Mouse (Mus musculus) embryonic facial prominence, embryonic 13.5 days (tissue): Measurements from ENCODE around the gene Tcaf1. TPM values are rescaled to one million over a fixed set of nuclear protein-coding genes. Genes with fewer than 3 reads are reported as not detected.

Experiments
- ATAC-seq: fragments of 200-750 bp; cut with Nextera tagmentation; 2 replicates; pipeline ENCODE4 v1.8.0; 2017; ENCODE audit warnings: low read depth; ENCODE audit not compliant: insufficient number of reproducible peaks, insufficient read depth, low FRiP score, low TSS enrichment
- H3K27ac ChIP-seq: fragments of 300-500 bp; sonication (generic); 2 replicates; pipeline ENCODE4 v1.5.1; 2015; ENCODE audit warnings: moderate library complexity, mild to moderate bottlenecking, inconsistent platforms
- H3K27me3 ChIP-seq: fragments of 300-500 bp; sonication (generic); 2 replicates; pipeline ENCODE4 v1.6.1; 2015; ENCODE audit warnings: mild to moderate bottlenecking, inconsistent platforms
- H3K36me3 ChIP-seq: fragments of 300-500 bp; sonication (generic); 2 replicates; pipeline ENCODE4 v1.6.1; 2015; ENCODE audit warnings: mild to moderate bottlenecking, inconsistent platforms
- H3K4me1 ChIP-seq: fragments of 300-500 bp; sonication (generic); 2 replicates; pipeline ENCODE4 v1.6.1; 2015; ENCODE audit warnings: inconsistent platforms
- H3K4me2 ChIP-seq: fragments of 300-500 bp; sonication (generic); 2 replicates; pipeline ENCODE4 v1.6.1; 2015; ENCODE audit warnings: moderate library complexity, mild to moderate bottlenecking, inconsistent platforms
- H3K4me3 ChIP-seq: fragments of 300-500 bp; sonication (generic); 2 replicates; pipeline ENCODE4 v1.5.1; 2015; ENCODE audit warnings: mild to moderate bottlenecking, inconsistent platforms
- H3K9ac ChIP-seq: fragments of 300-500 bp; sonication (generic); 2 replicates; pipeline ENCODE4 v1.6.1; 2015; ENCODE audit warnings: mild to moderate bottlenecking, inconsistent platforms
- H3K9me3 ChIP-seq: fragments of 300-500 bp; sonication (generic); 2 replicates; pipeline ENCODE4 v1.6.1; 2016; ENCODE audit warnings: inconsistent platforms
- WGBS: fragments of 180-500 bp; shearing (Covaris S2); methylation state at CpG from one replicate; pipeline ENCODE4 v1.1.7; 2015; ENCODE audit warnings: mixed read lengths; 5-methylcytosine and 5-hydroxymethylcytosine counted together
- polyA plus RNA-seq: library from polyadenylated mRNA; unstranded; fragments of >200 nt; fragmentation: Nextera tagmentation; extraction: Ambion mirVana; gene quantifications from 2 replicates; pipeline ENCODE4 v1.2.1, GENCODE M21; 2015

Tcaf1 gene
- polyA plus RNA-seq = 75.6 and 81.9 TPM in 2 replicates

DNA sequence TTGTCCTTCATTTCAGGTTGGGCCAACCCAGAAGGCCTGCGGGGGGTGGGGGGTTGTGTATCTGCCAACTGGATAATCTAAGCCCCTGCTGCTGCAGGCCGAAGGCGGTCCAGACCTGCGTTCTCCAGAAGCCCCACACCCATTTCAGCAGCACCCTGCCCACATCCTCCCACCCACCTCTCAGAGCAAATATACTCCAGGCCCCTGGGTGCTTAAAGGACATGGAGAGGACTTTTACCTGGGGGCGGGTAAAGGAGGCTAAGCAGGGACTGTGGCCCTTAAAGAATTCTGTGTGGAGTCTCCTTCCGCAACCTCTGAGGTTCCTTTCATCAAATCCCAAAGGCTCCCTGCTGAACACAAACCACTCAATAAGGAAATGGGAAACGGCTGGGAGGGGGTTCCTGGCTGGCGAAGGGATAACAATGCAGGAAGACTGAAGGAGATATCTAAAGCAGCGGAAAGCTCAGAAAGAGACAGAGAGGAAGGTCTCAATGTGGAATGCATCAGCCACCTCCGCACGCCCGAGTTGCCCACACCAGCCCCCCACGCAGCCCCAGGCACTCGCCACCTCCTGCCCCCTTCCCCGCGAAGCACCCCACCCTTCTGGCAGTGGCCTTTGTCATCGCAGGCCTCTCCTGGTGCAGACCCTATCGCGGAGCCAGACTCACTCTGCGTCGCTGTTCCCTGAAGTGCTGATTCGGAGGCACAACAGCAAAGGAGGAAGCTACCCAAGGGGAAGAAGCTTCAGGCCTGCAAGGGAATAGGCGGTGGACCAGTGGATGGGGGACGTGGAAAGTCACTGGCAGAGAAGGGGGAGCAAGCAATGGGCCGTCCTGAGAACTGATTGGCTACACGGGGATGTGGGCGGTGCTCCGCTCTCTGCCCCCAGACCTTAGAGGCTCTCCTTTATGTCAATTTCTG lies at the start of gene Tcaf1:
Gene Tcaf1, minus strand, starts transcription at position 798 of the 921 bp plus-strand sequence.
- WGBS = under 1% methylated on average over 26 of the region's 28 CpGs
- H3K27ac ChIP-seq = peak within 1 kb of the TSS; percentile 87
- peak within 1 kb of the TSS; percentile 82 for H3K4me3 ChIP-seq
- peaks cover 10% of the 10 kb centered on the region for H3K4me1 ChIP-seq
- peak within 1 kb of the TSS; percentile 88 for H3K9ac ChIP-seq
- H3K9me3 ChIP-seq = no peaks in the 10 kb centered on the region
- no peaks in the 10 kb centered on the region for H3K27me3 ChIP-seq
- ATAC-seq = peak; percentile 97
- peak within 1 kb of the TSS; percentile 71 for H3K4me2 ChIP-seq
- no peaks in the 10 kb centered on the region for H3K36me3 ChIP-seq

DNA sequence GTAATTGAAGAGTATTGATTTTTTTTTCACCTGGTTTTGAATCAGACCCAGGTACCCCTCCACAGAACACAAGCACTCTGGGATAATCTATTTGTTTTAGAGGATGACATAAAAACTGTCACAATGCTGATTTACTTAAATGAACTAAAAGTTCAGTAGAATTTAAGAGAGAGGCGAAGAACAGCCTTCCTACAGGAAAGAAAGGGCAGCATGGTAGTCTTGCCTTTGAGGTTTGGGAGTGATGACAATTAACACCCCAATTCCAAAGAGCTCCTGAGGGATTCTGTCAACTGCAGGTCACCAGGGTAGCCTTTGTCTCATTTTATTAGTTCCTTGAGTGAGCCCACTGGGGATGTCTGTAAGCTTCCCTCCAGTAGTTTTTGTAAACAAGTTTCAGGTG lies 46.2 kb upstream of the Tcaf1 start, which contains the start of gene Olfr38:
Gene Olfr38, plus strand, starts transcription at position 301 of the 400 bp plus-strand sequence.
- H3K9me3 ChIP-seq = no peaks in the 10 kb centered on the region
- no peaks in the 10 kb centered on the region for H3K27me3 ChIP-seq
- no peaks in the 10 kb centered on the region for H3K36me3 ChIP-seq
- no peak within 1 kb of the TSS for H3K27ac ChIP-seq
- H3K4me1 ChIP-seq = no peaks in the 10 kb centered on the region
- H3K9ac ChIP-seq = no peak within 1 kb of the TSS
- no peak within 1 kb of the TSS for H3K4me3 ChIP-seq
- no peak within 1 kb of the TSS for H3K4me2 ChIP-seq
- 70% methylated on average over 1 of the region's 1 CpGs for WGBS
- no peak for ATAC-seq

DNA sequence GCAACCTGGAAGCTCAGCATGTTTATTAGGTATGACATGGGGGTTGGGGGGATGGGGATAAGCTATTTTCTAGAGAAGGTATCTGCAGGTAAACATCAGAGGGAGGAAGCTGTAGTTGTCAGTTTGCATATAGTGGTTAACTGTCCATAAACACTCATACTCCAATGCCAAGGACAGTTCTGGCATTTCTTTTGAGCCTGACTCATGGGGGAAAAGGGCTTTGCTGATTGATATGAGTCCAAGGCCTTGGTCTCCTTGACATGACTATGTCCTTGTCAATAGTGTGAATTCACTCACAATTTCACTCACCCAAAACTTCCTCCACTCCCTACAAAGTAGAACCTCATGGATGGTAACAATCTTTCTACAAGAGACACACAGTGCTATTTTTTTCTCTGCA lies 38.0 kb upstream of the Tcaf1 start:
- Histone ChIP-seq H3K27me3 (no peaks in the 10 kb centered on the region), H3K9me3 (no peaks in the 10 kb centered on the region), H3K36me3 (no peaks in the 10 kb centered on the region), H3K4me3 (no peak overlapping the region), H3K4me1 (no peaks in the 10 kb centered on the region), H3K9ac (no peak overlapping the region), H3K4me2 (no peak overlapping the region), H3K27ac (no peak overlapping the region)
- no peak for ATAC-seq

DNA sequence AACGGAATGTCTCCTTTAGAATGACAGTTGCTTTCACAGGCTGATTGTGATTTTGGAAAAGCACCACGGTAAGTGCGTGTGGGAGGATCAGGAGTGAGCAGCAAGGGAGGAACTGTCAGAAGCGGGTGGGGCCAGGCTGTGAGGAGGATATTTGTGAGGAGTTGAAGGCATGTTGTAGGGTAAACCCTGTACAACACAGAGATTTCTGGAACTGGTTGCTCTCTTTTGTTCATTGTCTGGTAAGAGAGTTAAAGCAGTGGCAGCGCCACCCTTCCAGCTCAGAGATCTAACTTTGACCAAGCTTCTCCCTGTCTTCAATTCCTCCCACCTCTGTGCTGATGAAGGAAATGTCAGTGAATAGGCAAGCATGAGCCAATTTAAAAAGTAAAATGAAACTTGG lies 32.4 kb upstream of the Tcaf1 start:
- 83% methylated on average over 5 of the region's 5 CpGs for WGBS
- Histone ChIP-seq H3K4me3 (no peak overlapping the region), H3K4me2 (no peak overlapping the region), H3K9ac (no peak overlapping the region), H3K4me1 (no peaks in the 10 kb centered on the region), H3K27me3 (no peaks in the 10 kb centered on the region), H3K9me3 (no peaks in the 10 kb centered on the region), H3K36me3 (no peaks in the 10 kb centered on the region), H3K27ac (no peak overlapping the region)
- no peak for ATAC-seq

DNA sequence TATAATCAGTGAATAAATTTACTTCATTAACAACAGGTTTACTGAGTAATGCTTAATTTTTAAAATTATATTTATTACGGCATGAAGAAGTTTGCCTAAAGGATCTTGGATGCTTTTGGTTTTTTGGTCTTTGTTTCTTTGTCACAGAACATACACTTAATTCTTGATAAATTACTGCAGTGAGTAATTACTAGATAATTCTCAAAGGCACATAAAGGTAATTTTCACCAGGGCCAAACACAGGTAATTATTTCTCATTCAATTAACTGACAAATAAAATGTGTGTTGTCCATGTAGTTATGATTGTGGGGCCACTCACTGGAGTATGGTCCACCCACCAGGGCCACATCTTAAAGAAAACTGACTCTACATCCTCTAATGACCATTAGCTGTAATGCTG lies 29.2 kb upstream of the Tcaf1 start, which contains the start of gene Olfr453:
Gene Olfr453, plus strand, starts transcription at position 301 of the 400 bp plus-strand sequence.
- Histone ChIP-seq H3K9me3 (no peaks in the 10 kb centered on the region), H3K9ac (no peak within 1 kb of the TSS), H3K4me1 (no peaks in the 10 kb centered on the region), H3K27me3 (no peaks in the 10 kb centered on the region), H3K4me2 (no peak within 1 kb of the TSS), H3K27ac (no peak within 1 kb of the TSS), H3K4me3 (no peak within 1 kb of the TSS), H3K36me3 (no peaks in the 10 kb centered on the region)
- 88% methylated on average over 1 of the region's 1 CpGs for WGBS
- ATAC-seq = no peak

DNA sequence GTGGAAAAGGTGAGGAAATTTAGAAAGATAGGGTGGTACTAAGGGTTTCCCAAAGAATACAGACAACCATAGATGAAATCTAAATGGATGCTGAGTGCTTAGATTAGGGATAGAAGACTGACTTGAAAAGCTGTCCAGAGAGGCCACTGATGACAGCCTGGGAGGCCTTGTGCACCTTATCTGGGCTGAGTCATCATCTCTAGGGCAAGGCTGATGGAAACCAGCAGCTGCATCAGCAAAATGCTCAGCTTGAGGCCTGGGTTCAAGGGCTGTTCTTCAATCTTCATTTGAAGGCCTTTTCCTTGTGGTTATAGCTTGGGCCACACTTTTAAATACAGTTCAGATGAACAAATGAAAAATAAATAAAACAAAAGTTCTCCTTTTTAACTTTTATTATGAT lies 8.1 kb upstream of the Tcaf1 start:
- H3K9me3 ChIP-seq = no peaks in the 10 kb centered on the region
- no peak overlapping the region for H3K27ac ChIP-seq
- no peaks in the 10 kb centered on the region for H3K36me3 ChIP-seq
- no peak overlapping the region for H3K4me2 ChIP-seq
- no peak overlapping the region for H3K4me3 ChIP-seq
- H3K27me3 ChIP-seq = no peaks in the 10 kb centered on the region
- no peak for ATAC-seq
- H3K9ac ChIP-seq = no peak overlapping the region
- H3K4me1 ChIP-seq = no peaks in the 10 kb centered on the region

DNA sequence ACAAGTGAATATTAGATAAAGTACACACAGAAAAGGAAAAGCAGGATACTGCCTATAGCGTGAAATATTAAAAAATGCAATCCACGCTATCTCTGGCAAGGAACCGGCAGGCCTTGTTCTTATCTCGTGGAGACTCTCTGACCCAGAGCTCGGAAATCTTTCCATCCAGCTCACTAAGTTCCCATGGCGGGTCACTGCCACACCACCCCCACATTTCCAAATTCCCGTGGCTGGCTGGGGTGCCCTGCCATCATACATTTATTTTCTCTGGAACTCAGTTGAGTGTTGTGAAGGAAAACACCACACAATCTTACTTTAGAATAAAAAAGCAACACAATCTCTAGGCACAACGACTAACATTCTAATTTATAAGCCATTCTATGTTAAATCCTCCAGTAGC lies 4.8 kb upstream of the Tcaf1 start:
- Histone ChIP-seq H3K4me2 (no peak overlapping the region), H3K9me3 (no peaks in the 10 kb centered on the region), H3K9ac (no peak overlapping the region), H3K4me1 (no peaks in the 10 kb centered on the region), H3K27me3 (no peaks in the 10 kb centered on the region), H3K36me3 (no peaks in the 10 kb centered on the region), H3K27ac (no peak overlapping the region), H3K4me3 (no peak overlapping the region)
- no peak for ATAC-seq
- 69% methylated on average over 8 of the region's 8 CpGs for WGBS

DNA sequence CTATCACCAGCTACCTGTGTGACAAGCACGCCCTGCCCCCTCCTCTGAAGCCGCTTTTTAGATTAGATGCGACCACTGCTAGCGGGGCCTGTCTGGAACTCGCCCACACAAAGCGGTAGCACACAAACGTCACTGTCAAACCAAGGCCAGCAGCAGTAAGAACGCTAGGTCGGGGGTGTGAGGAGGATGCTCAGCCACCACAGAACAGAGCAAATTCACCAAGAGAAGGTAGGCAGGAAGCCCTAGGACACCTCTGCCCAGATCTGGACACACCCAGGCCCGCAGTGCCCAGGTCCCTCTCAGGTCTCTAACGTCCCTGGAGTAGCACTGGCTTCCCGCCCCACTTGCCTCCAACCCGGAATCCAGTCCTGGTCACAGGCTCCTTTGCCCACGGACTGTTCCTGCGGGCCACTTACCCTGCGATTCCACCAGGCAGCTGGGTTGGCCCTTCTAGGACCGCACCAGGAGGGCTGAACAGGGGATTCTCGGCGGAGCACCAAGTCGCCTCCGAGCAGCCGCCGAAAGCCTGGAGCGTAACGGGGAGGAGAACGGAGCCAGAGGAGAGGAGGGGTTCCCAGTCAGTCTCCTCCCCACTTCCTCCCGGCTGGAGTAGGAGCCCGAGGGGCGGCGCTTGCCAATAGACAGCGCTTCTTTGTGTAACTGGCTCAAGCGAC lies 17.2 kb downstream of the Tcaf1 start:
- no peaks in the 10 kb centered on the region for H3K27me3 ChIP-seq
- under 1% methylated on average over 32 of the region's 32 CpGs for WGBS
- H3K4me2 ChIP-seq = peak overlapping the region; percentile 83

DNA sequence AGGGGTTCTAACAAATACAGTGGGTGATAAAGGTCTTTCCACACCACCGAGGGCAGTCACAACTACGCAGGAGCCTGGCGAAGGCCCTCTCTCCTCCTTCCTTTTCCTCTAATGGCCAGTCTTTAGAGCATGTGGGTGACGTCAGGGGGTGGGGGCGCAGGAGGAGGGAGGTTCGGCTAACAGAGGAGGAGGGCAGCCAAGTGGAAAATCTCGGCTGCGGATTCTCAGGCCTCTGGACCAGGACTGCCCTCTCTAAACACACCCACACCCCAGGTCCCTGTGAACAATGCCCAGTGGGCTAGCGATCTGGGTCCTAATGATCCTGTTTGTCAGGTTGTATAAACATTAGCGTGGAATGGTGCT lies 17.8 kb downstream of the Tcaf1 start:
- H3K9me3 ChIP-seq = no peaks in the 10 kb centered on the region
- H3K9ac ChIP-seq = peak overlapping the region; percentile 87
- H3K4me1 ChIP-seq = peaks cover 6% of the 10 kb centered on the region; the same call in 1 of the 2 replicates
- no peaks in the 10 kb centered on the region for H3K27me3 ChIP-seq
- under 1% methylated on average over 10 of the region's 10 CpGs for WGBS
- H3K27ac ChIP-seq = peak overlapping the region; percentile 93
- peak; percentile 77 for ATAC-seq
- peaks cover 9% of the 10 kb centered on the region; the same call in 1 of the 2 replicates for H3K36me3 ChIP-seq
- H3K4me3 ChIP-seq = peak overlapping the region; percentile 78
- H3K4me2 ChIP-seq = peak overlapping the region; percentile 83

More for the DNA sequence above, 17.2 kb downstream of the Tcaf1 start:
- peak overlapping the region; percentile 87 for H3K9ac ChIP-seq
- peak overlapping the region; percentile 93 for H3K27ac ChIP-seq
- H3K4me3 ChIP-seq = peak overlapping the region; percentile 78
- H3K36me3 ChIP-seq = peaks cover 10% of the 10 kb centered on the region
- ATAC-seq = peak; percentile 91
- H3K9me3 ChIP-seq = no peaks in the 10 kb centered on the region
- peaks cover 6% of the 10 kb centered on the region; the same call in 1 of the 2 replicates for H3K4me1 ChIP-seq

DNA sequence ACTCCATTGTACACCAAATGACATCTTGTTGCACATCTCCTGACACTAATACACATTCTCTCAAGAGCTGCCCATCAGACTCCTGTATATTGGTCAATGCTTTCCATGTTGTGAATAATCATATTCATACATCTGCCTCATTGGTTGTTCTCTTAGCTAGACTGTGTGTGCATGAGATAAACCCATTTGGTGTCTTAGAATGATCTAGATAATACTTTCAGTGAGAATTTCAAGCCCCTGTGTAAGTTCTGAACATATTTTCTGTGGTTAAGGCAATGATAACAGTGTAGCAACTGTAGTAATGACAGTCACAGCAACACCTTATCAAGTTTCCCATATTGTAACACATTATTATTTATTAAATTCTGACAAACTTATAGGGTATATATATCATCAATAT lies 20.1 kb downstream of the Tcaf1 start:
- Histone ChIP-seq H3K4me2 (no peak overlapping the region), H3K4me1 (peaks cover 6% of the 10 kb centered on the region; the same call in 1 of the 2 replicates), H3K36me3 (peaks cover 27% of the 10 kb centered on the region), H3K9me3 (no peaks in the 10 kb centered on the region), H3K9ac (no peak overlapping the region), H3K4me3 (no peak overlapping the region), H3K27ac (no peak overlapping the region), H3K27me3 (no peaks in the 10 kb centered on the region)
- no peak for ATAC-seq

DNA sequence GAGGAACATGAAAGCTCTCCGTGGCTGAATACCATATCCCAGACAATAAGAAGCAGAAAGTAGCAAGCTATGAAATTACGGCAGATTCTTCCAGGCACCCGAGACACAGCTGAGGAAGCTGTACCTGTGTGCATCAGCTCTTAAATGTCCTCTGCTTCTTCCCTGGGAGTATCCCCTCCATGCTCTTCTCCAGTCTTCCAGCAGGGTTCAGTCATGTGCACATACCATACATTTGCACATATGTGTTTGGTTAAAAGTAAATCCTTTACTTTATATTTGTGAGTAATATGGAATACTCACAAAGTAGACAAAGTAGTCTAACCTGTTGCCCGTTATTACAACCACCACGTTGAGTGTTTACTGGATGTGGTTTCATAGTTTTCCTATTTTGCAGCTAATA lies 22.0 kb downstream of the Tcaf1 start:
- 0 out of 2 replicates have a peak, but pooled peaks cover 3% of the 10 kb centered on the region for H3K4me1 ChIP-seq
- H3K4me3 ChIP-seq = no peak overlapping the region
- ATAC-seq = no peak
- peaks cover 37% of the 10 kb centered on the region for H3K36me3 ChIP-seq
- H3K4me2 ChIP-seq = no peak overlapping the region
- H3K9me3 ChIP-seq = no peaks in the 10 kb centered on the region
- H3K9ac ChIP-seq = no peak overlapping the region
- 81% methylated on average over 5 of the region's 5 CpGs for WGBS
- no peaks in the 10 kb centered on the region for H3K27me3 ChIP-seq
- no peak overlapping the region for H3K27ac ChIP-seq

DNA sequence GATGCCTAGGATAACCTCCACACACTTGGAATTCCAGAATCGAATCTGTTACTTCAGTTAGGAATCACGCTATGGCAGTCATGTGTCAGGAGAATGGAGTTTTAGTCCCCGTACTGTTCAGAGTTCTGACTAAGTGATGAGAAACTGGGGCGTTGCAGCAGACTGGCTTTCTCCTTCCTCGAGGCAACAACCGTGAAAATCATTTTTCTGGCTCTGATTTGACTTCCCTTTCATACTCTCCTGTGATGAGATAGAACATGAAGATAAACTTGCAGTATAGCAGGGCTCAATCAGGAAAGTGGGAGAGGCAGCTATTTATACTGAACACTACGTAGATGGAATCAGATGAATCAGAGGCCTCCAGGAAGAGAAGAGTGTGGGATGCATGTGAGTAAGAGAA lies 29.8 kb downstream of the Tcaf1 start:
- Histone ChIP-seq H3K9me3 (no peaks in the 10 kb centered on the region), H3K27me3 (no peaks in the 10 kb centered on the region), H3K36me3 (peaks cover 59% of the 10 kb centered on the region), H3K4me2 (no peak overlapping the region), H3K4me3 (no peak overlapping the region), H3K27ac (no peak overlapping the region), H3K9ac (no peak overlapping the region), H3K4me1 (no peaks in the 10 kb centered on the region)
- ATAC-seq = no peak
- WGBS = 63% methylated on average over 7 of the region's 7 CpGs
